ENCODE assay signal across 15 mouse cellular contexts in the genomic region with DNA sequence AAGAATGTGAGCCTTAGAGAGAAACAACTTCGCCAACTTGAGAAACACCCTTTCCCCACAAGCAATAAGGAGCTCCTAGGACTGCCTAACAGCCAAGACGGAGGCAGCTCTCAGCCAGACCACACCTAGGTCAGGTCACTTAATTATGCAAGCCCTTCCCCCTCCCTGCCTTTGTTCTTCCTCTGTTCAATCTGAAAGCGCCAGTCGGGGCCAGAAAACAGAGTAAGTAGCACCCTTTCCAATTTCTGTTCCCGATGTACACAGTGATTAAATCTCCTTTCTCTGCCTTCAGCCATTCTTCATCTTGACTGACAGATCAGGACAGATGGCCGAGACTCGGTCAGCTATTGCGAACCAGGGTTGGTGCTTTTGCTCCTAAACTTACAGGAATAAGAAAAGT.
DNase-seq lines count a peak whose midpoint lies in the region; ATAC-seq lines count a peak whose summit lies in the region.
"Had no signal": no experiment of that assay in that cellular context is flagged by ENCODE, and none has a peak within 500 bp of the region (broad histone marks: within the 10 kb centered on the region; RNA-seq: fewer than 3 reads in every experiment).

No protein-coding gene starts in this region.

- H3K4me2 ChIP-seq in neural tube, embryonic 12.5 days (replicated peaks), result 0 out of 2 replicates have a peak overlapping the region, but pooled peaks have one; percentile 14
- H3K4me2 ChIP-seq in hindbrain, embryonic 12.5 days (replicated peaks), result 0 out of 2 replicates have a peak overlapping the region, but pooled peaks have one; percentile 1
- H3K4me2 ChIP-seq: stomach, embryonic 15.5 days had no signal

- no peak overlapping the region for H3K9ac ChIP-seq in neural tube, embryonic 12.5 days
- H3K9ac ChIP-seq in hindbrain, embryonic 12.5 days, result no peak overlapping the region
- H3K9ac ChIP-seq: liver, postnatal 0 days; stomach, embryonic 15.5 days had no signal

- no peak for ATAC-seq in neural tube, embryonic 12.5 days (ENCODE audit: low FRiP score, low read depth)
- ATAC-seq in hindbrain, embryonic 12.5 days (ENCODE audit: low FRiP score), result peak; percentile 35; the same call in 1 of the 2 replicates
- ATAC-seq: intestine, embryonic 16.5 days; liver, postnatal 0 days had no signal

- WGBS in neural tube, embryonic 12.5 days, result 33% methylated on average over 8 of the region's 8 CpGs
- 16% methylated on average over 8 of the region's 8 CpGs for WGBS in hindbrain, embryonic 12.5 days

- H3K4me1 ChIP-seq in neural tube, embryonic 12.5 days, result no peaks in the 10 kb centered on the region
- peaks cover 5% of the 10 kb centered on the region; the same call in 1 of the 2 replicates for H3K4me1 ChIP-seq in hindbrain, embryonic 12.5 days
- H3K4me1 ChIP-seq: stomach, embryonic 15.5 days had no signal

- DNase-seq in neural tube, embryonic 10.5 days (ENCODE audit: extremely low spot score, low spot score), result no peak
- DNase-seq in embryo, embryonic 10.5 days (ENCODE audit: low spot score), result peak; percentile 61
- DNase-seq in retina, postnatal 1 day, result peak; percentile 17
- DNase-seq in adrenal gland, postnatal 10 days, result no peak
- no peak for DNase-seq in ovary, adult 18-20 months (ENCODE audit: low spot score)
- DNase-seq in gastrocnemius, adult 18-20 months (ENCODE audit: low spot score), result no peak
- DNase-seq: cerebellum, postnatal 25 days; liver, postnatal 0 days; thymus, postnatal 25 days had no signal

- no peak overlapping the region for H3K4me3 ChIP-seq in neural tube, embryonic 12.5 days
- no peak overlapping the region for H3K4me3 ChIP-seq in hindbrain, embryonic 12.5 days
- H3K4me3 ChIP-seq: myocyte; stomach, embryonic 15.5 days had no signal

- no peak overlapping the region for H3K27ac ChIP-seq in neural tube, embryonic 12.5 days
- H3K27ac ChIP-seq in hindbrain, embryonic 12.5 days, result no peak overlapping the region
- H3K27ac ChIP-seq: macrophage; stomach, embryonic 15.5 days had no signal

- H3K36me3 ChIP-seq in neural tube, embryonic 12.5 days, result no peaks in the 10 kb centered on the region
- H3K36me3 ChIP-seq in hindbrain, embryonic 12.5 days, result no peaks in the 10 kb centered on the region
- H3K36me3 ChIP-seq: stomach, embryonic 15.5 days had no signal

- H3K9me3 ChIP-seq in neural tube, embryonic 12.5 days, result peaks cover 5% of the 10 kb centered on the region; the same call in 1 of the 2 replicates
- H3K9me3 ChIP-seq in hindbrain, embryonic 12.5 days (replicated peaks), result no peaks in the 10 kb centered on the region
- H3K9me3 ChIP-seq: stomach, embryonic 15.5 days had no signal

- H3K27me3 ChIP-seq in neural tube, embryonic 12.5 days (replicated peaks), result peaks cover 5% of the 10 kb centered on the region; the same call in 1 of the 2 replicates
- H3K27me3 ChIP-seq in hindbrain, embryonic 12.5 days, result peaks cover 6% of the 10 kb centered on the region
- H3K27me3 ChIP-seq: stomach, embryonic 15.5 days had no signal

Comparison
In these comparisons a context has a peak if more than half of its experiments do, and no peak if none do; other contexts are left out.
1. DNase-seq: peak in embryo, embryonic 10.5 days (single experiment) and retina, postnatal 1 day (single experiment); none in neural tube, embryonic 10.5 days (single experiment), adrenal gland, postnatal 10 days (single experiment), ovary, adult 18-20 months (single experiment) and gastrocnemius, adult 18-20 months (single experiment).